Mouse (Mus musculus): ENCODE data around the gene Prdx5.

Gene Prdx5

DNA sequence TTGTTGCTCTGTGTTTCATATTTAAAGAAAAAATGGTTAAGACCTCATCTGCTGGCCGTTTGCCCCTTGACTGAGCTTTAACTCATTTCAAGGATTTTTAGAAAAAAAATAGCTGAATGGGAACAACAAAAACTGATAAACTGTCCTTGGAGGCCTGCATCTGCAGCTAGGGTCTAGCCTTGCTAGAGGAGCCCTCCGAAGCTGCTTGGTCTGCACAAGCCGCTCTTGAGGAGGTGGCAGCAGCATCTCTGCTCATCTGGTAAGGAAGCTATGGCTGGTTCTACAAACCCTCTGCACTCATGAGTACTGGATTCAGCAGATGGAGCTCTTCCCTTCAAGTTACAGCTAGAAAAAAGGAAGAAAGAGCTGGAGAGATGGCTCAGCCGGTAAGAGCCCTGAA is 31.9 kb downstream of the Prdx5 start:
- no peak for DNase-seq (ENCODE audit: low spot score)

DNA sequence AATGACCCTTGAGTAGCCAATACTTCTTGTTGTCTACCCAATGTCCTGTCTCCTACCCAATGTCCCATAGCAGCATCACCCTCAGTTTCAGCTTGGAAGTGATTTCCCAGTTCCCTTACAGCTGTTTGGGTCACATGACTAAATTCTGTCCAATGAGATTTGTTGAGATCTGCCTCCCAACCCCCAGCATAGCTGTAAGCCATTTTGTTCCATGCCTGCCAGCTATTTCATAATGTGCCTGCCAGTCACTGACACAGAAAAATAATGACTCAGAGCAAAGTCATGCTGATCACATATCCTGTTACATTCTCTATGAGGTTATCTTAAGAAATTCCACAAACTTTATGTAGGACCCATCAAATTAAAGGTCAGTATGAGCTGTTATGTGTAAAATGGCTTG is 33.1 kb downstream of the Prdx5 start:
- no peak for DNase-seq (ENCODE audit: low spot score)

DNA sequence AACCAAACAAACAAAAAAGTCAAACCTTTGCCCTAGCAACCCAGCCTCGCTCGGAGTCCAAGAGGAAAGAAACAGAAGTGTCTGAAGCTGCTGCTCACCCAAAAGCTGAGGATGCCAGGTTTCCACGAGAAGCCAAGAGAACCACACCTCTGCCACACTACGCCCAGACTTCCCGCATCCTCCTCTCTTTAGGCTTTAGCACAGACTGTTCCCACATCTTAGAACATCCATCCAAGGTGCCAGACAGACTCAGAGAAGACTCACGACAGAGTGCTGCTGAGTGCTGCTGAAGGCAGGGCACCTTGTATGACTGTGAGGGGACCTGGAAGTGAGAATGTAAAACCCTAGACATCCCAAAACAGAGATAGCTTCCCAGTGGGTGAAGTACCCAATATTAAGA is 34.1 kb downstream of the Prdx5 start:
- no peak for DNase-seq (ENCODE audit: low spot score)

DNA sequence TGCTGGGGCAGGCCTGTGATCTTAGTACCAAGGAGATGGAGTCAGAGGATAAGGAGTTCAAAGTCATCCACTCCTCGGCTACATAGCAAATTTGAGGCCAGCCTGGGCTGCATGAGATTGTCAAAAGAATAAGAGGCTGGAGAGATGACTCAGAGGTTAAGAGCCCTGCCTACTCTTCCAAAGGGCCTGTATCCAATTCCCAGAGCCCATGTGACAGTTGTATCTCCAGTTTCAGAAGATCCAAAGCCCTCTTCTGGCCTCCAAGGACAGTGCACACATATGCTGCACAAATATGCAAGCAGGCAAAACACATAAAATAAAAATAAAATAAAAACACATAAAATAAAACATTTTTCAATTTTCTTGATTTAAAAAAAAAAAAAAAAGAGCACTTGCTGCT is 35.6 kb downstream of the Prdx5 start:
- DNase-seq (ENCODE audit: low spot score) = no peak

DNA sequence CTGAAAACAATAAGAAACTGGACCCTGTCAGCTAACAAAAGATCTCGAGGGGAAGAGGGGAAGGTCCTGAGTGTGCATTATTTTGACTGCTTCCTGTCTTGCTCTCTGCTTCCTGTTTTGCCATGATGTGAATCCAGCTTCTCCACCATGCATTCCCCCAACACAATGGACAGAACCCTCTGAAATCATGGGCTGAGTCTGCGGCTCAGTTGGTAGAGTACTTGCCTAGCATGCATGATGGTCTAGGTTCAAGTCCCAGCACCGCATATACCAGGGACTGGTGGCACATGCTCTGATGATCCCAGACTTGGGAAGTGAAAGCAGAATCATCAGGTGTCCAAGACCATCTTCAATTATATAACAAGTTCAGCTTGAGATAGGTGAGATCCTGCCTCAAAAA is 37.2 kb downstream of the Prdx5 start:
- DNase-seq (ENCODE audit: low spot score) = no peak

DNA sequence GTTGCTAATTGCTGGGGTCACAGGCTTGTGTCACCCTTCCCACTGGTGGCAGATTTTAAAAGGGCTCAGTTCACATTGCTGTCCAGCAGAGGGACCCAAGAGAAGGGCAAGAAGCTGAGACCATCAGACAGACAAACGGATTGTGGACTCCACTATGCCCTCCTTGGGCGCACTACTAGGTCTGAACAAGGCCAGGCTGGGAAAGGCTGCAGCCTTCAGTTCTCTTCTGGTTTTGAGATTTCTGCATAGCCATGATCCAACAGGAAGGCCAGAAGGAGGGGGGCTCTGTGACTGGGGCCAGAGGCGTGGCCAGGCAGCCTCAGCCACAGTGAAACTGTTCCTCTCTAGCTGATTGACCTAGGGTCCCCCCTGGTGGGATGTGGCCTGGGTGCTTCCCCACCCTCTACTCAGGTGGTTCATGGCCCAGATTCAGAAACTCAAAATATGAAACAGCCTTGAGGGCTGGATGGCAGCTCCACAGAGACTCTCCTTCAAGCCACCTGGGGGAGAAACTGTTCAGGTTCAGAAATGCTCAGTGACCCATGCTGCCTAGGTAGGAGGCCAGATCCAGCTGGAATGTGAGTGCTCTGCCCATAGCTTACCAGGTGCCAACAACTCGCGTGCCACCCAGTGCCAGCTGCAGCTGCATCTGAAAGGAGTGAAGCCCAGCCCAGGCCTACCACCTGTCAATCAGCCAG is 38.2 kb downstream of the Prdx5 start:
- DNase-seq (ENCODE audit: low spot score) = no peak

DNA sequence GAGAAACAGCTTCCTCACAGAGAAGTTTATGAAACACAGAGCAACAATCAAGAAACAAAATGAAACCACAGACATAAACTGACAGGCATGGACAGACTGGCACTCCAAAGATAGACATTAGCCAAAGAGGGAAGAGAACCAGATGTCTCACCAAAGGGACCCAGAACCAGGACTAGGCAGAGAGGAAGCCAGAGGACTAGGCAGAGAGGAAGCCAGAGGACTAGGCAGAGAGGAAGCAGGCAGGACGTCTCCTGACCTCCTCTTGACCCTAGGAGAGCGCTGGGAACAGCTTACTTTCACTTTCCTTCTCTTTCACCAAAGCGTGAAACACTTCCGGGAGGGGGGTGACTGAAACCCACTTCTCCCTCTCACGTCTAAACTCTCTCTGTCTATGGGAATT is 40.6 kb downstream of the Prdx5 start:
- DNase-seq (ENCODE audit: low spot score) = no peak

DNA sequence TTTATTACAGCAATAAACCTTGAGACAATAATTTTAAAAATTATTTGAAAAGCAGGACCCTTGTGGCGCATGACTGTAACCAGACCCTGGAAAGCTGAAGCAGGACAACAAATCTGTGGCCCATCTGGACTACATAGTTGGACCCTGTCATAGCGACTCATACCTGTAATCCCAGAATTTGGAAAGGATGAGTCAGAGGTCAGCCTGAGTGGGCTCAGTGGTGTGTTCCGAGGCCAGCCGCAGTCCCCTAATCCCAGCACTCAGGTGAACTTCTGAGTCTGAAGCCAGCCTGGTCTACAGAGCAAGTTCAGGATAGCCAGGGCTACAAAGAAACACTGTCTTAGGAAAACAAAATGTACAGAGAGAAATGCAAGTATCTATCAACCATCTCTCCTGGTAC is 48.5 kb downstream of the Prdx5 start:
- no peak for DNase-seq (ENCODE audit: low spot score)

DNA sequence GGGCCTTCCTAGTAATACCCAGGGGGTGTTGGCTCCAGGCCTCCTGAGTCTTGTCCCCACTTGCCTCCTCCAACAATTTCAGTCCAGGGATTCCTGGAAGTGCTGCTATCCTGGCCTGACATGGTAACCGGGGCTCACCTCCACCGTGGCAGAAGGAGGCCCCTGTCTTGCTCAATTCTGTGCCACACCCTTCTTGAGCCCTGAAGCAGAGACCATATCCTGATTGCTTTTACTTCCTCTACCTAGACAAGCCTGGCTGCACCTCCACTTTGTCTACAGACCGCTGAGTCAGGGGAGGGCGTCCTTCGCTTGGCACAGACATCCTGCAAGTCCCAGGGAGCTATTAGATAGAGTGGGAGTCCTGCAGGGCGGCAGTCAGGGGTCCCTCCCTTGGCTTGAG is 49.2 kb downstream of the Prdx5 start:
- no peak for DNase-seq (ENCODE audit: low spot score)

DNA sequence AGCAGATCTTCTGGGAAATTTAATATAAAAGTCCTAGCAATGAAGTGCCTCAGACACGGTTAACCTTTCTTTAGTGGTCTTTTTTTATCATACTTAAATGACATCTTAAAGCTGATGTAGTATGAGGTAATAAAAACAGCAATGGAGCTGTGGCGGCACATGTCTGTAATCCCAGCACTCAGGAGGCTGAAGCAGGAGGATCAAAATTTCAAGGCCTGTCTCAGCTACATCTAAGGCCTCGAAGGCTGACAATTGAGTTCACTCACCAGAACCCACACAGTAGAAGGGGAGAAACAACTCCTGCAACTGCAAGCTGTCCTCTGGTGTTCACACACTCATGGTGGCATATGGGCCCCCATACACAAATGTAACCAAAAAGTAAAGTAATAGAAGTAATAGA is 49.9 kb downstream of the Prdx5 start:
- DNase-seq (ENCODE audit: low spot score) = no peak

DNA sequence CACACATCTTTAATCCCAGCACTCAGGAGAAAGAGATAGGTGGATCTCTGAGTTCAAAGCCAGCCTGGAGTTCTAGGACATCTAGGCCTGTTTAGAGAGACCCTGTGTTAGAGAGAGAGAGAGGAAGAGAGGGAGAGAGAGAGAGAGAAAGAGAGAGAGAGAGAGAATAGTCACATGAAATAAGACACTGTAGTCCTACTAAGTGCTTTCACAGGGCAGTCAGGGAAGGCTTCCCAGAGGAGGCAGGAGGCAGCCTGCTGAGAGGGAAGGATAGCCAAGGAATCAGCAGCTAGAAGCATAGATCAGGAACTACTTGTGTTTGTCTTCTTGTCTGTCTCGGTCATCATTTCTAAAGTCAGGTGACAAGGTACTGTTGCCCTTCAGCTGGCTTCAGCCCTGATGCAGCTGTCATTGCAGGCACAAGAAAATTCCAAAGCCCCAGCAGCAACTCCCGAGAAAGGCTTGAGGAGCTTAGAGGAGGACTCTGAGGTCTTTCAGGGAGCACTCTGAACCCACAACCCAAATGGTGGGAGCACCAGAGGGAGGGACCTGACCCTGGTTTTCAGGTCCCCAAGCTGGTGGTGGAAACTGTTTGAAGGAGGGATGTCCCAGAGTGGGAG is 50.8 kb downstream of the Prdx5 start:
- no peak for DNase-seq (ENCODE audit: low spot score)

DNA sequence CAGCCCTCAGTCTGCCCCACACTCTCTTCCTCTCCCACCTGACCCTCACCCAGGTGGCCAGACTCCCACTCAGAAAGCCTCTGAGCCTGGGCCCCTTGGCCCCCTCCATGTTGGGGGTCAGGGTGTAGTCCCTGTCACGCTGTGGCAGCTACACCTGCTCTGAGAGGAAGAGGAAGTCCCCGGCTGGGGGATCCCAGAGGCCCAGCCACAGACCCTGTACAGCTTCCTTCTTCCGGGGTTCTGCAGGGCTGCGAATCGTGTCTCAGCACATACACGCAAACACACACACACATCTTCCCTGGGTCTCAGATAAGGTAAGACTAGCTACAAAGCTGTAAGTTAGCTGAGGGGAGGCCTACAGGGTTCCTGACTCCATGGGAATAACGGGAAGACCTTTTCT is 51.9 kb downstream of the Prdx5 start, which contains the start of gene Ccdc88b:
Ccdc88b (minus strand) TSS at position 181 of the 400 bp plus-strand sequence.
- no peak for DNase-seq (ENCODE audit: low spot score)

DNA sequence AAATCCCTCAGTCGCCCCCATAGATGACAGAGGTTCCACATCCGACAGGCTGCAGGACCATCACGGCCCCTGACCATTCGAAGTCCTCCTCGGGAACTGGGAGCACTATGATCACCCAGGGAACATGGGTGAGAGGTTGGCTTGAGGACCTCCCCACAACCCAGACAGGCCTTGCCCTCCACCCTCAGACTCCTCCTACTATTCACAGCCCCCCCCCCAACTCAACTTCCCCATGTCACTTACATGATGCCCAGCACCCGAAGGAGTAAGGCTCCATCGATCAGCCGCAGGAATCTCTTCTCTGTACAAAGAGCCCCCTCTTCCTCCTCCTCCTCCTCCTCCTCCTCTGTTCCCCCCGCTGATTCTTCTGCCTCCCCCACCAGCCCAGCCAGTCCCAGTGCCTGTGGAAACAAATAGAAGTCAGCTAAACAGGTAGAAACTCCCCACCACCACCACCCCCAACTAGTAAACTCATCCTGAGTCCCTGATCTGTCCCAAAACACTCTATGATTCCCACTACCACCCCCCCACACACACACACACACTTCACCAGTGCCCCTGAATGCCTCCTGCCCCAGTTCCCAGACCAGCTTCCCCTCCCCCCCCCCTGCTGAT is 52.4 kb downstream of the Prdx5 start:
- DNase-seq (ENCODE audit: low spot score) = no peak

DNA sequence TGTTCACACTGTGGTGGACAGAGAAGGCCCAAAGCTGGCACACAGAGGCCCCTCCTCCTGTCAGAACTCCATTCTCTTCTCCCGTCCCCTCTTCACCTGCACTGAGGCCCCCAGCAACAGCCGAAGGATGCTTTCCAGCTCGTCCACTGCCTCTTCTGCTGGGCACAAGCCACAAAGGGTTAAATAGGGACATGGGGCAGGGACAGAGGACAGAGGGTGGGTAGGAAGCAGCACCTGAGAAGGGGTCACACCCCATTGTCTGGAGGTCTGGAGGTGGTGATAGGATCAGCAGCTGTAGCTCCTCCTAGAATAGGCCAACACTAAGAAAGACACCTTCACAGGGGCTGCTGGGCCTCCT is 52.9 kb downstream of the Prdx5 start:
- no peak for DNase-seq (ENCODE audit: low spot score)

Measured in left cerebral cortex, adult 11 months (tissue).